Mouse (Mus musculus) heart, embryonic 15.5 days (tissue): ENCODE measurements around the gene Qpctl. TPM values are rescaled to one million over a fixed set of nuclear protein-coding genes. Genes with fewer than 3 reads are reported as not detected.

Experiments
- ATAC-seq: fragments of 200-750 bp; cut with Nextera tagmentation; replicated peaks from 2 replicates; pipeline ENCODE4 v1.8.0; 2017; ENCODE audit warnings: low read depth, moderate TSS enrichment; ENCODE audit not compliant: insufficient number of reproducible peaks, insufficient read depth, low FRiP score
- H3K27ac ChIP-seq: fragments of 300-500 bp; sonication (generic); 2 replicates; pipeline ENCODE4 v1.5.1; 2015; ENCODE audit warnings: mild to moderate bottlenecking, inconsistent platforms
- H3K27me3 ChIP-seq: fragments of 300-500 bp; sonication (generic); 2 replicates; pipeline ENCODE4 v1.6.1; 2015; ENCODE audit warnings: inconsistent platforms
- H3K36me3 ChIP-seq: fragments of 300-500 bp; sonication (generic); 2 replicates; pipeline ENCODE4 v1.6.1; 2015; ENCODE audit warnings: mild to moderate bottlenecking, inconsistent platforms
- H3K4me1 ChIP-seq: fragments of 300-500 bp; sonication (generic); replicated peaks from 2 replicates; pipeline ENCODE4 v1.6.1; 2015; ENCODE audit warnings: inconsistent platforms
- H3K4me2 ChIP-seq: fragments of 300-500 bp; sonication (generic); 2 replicates; pipeline ENCODE4 v1.6.1; 2015; ENCODE audit warnings: inconsistent platforms, mild to moderate bottlenecking, moderate library complexity
- H3K4me3 ChIP-seq: fragments of 300-500 bp; sonication (generic); 2 replicates; pipeline ENCODE4 v1.5.1; 2015; ENCODE audit warnings: mild to moderate bottlenecking, inconsistent platforms
- H3K9ac ChIP-seq: fragments of 300-500 bp; sonication (generic); 2 replicates; pipeline ENCODE4 v1.6.1; 2015; ENCODE audit warnings: mild to moderate bottlenecking, inconsistent platforms
- H3K9me3 ChIP-seq: fragments of 300-500 bp; sonication (generic); replicated peaks from 2 replicates; pipeline ENCODE4 v1.6.1; 2016; ENCODE audit warnings: inconsistent platforms
- WGBS: fragments of 180-500 bp; shearing (Covaris S2); methylation state at CpG from one replicate; pipeline ENCODE4 v1.1.7; 2015; ENCODE audit warnings: mixed read lengths; 5-methylcytosine and 5-hydroxymethylcytosine counted together
- polyA plus RNA-seq: library from polyadenylated mRNA; unstranded; fragments of >200 nt; fragmentation: Nextera tagmentation; extraction: Ambion mirVana; gene quantifications from 2 replicates; pipeline ENCODE4 v1.2.1, GENCODE M21; 2015

Gene Qpctl
- polyA plus RNA-seq = 8.8 and 10.0 TPM in 2 replicates

DNA sequence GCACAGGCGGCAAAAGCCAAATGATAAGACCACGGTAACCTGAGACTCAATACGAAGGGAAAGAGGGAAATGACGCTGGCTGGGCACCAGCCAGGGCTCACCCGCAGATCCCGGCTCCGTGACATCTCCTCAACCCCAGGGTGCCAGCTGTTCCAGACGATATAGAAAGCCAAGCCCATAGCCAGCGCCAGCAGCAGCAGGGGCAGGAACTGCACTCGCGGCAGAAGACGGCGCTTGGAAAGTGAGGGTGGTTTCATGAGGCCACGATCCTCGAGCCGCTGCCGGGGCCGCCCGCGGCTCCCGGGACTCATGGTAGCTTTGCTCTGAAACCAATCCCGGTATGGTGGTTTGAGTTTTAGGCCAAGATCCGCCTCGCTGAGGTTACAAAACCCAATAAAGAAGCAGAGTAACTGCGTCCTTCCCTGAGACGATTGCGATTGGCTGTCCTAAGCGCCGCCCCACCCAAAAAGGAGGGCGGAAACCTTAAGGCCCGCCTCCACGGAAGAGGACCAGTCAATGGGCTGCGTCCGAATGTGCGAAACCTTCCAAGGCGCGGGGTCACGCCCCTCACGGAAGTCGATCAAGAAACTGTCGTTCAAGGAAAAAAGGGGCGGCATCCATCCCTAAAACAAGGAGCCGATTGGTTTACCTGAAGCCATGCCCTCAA lies at the start of gene Qpctl:
TSS of gene Qpctl (minus strand) at position 417 of the 667 bp plus-strand sequence.
- peak; percentile 96 for ATAC-seq
- peak within 1 kb of the TSS; percentile 90 for H3K4me2 ChIP-seq
- H3K27me3 ChIP-seq = no peaks in the 10 kb centered on the region
- peak within 1 kb of the TSS; percentile 68 for H3K4me3 ChIP-seq
- under 1% methylated on average over 43 of the region's 43 CpGs for WGBS
- peak within 1 kb of the TSS; percentile 78 for H3K27ac ChIP-seq
- no peaks in the 10 kb centered on the region for H3K9me3 ChIP-seq
- H3K9ac ChIP-seq = peak within 1 kb of the TSS; percentile 74
- peaks cover 27% of the 10 kb centered on the region for H3K36me3 ChIP-seq
- H3K4me1 ChIP-seq = peaks cover 19% of the 10 kb centered on the region

DNA sequence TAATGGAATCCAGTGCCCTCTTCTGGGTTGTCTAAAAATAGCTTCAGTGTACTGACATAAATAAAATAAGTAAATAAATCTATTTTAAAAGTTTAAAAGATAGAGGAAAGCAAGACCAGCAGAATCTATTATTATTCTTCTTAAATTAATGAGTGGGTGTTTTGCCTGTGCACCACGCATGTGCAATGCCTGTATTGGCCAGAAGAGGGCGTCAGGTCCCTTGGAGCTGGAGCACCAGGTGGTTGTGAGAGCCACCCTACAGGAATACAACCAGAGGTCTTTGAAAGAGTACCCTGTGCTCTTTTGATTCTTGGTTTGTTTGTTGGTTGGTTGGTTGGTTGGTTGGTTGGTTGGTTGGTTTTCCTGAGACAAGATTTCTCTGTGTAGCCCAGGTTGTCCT lies 48.9 kb upstream of the Qpctl start:
- no peak for ATAC-seq
- no peak overlapping the region for H3K4me3 ChIP-seq
- peaks cover 60% of the 10 kb centered on the region for H3K36me3 ChIP-seq
- no peaks in the 10 kb centered on the region for H3K4me1 ChIP-seq
- no peaks in the 10 kb centered on the region for H3K9me3 ChIP-seq
- WGBS = 31% methylated on average over 2 of the region's 2 CpGs
- H3K27me3 ChIP-seq = no peaks in the 10 kb centered on the region
- no peak overlapping the region for H3K4me2 ChIP-seq
- no peak overlapping the region for H3K9ac ChIP-seq
- H3K27ac ChIP-seq = no peak overlapping the region

DNA sequence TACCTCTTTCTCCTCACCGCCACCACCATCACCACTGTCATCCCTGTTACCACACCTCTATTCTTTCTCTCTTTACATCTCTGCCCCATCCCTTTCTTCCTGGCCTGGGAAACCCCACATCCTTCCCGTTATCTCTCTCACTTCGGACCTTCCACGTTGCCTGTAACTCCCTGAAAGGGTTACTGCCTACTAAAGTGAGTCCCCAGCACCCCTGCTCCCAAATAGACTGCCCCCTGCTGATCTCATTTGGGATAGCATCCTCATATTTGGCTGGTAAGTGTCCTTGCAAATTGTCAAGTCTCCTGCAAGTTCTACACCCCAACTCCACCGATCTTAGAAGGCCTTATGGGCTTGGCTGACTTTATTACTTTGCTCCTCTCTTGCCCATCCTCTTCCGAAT lies 47.6 kb upstream of the Qpctl start:
- H3K9me3 ChIP-seq = no peaks in the 10 kb centered on the region
- H3K36me3 ChIP-seq = peaks cover 60% of the 10 kb centered on the region
- 49% methylated on average over 6 of the region's 6 CpGs for WGBS
- H3K4me2 ChIP-seq = no peak overlapping the region
- H3K27me3 ChIP-seq = no peaks in the 10 kb centered on the region
- no peak overlapping the region for H3K9ac ChIP-seq
- no peak overlapping the region for H3K27ac ChIP-seq
- H3K4me3 ChIP-seq = no peak overlapping the region
- peaks cover 1% of the 10 kb centered on the region; the same call in 1 of the 2 replicates for H3K4me1 ChIP-seq
- no peak for ATAC-seq

DNA sequence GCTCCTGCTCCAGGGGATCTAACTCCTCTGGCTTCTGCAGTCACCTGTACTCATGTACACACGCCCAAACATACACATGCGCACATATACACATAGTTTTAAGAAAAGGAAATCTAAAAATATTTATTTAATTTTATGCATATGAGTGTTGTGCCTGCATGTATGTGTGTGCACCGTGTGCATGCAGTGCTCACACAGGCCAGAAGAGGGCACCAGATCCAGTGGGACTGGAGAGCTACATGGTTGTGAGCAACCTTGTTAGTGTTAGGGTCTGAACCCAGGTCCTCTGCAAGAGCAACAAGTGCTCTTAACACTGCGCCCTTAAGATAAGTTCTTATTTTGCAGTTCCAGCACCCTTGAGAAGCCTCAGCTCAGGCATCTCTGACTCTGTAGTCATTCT lies 45.6 kb upstream of the Qpctl start:
- no peak overlapping the region for H3K27ac ChIP-seq
- no peak overlapping the region for H3K9ac ChIP-seq
- no peaks in the 10 kb centered on the region for H3K27me3 ChIP-seq
- no peaks in the 10 kb centered on the region for H3K9me3 ChIP-seq
- no peak overlapping the region for H3K4me2 ChIP-seq
- peaks cover 62% of the 10 kb centered on the region for H3K36me3 ChIP-seq
- H3K4me3 ChIP-seq = no peak overlapping the region
- H3K4me1 ChIP-seq = peaks cover 6% of the 10 kb centered on the region; the same call in 1 of the 2 replicates
- 96% methylated on average over 4 of the region's 4 CpGs for WGBS
- no peak for ATAC-seq

DNA sequence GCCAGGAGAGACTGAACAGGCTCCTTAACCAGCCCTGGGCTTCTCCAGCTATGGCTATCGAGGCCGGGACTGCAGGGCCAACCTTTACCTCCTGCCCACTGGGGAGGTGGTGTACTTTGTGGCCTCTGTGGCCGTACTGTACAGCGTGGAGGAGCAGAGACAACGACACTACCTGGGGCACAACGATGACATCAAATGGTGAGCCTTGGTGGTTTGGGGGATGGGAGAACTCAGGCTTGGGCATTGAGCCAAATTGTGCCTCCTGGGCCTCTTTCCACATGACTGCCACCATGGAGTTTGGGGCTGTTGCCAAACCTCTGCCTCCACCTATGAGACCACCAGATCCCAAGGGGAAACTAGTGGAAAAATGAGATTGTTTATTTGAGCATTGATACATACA lies 35.7 kb upstream of the Qpctl start:
- Histone ChIP-seq H3K4me1 (peaks cover 35% of the 10 kb centered on the region), H3K4me3 (no peak overlapping the region), H3K4me2 (peak overlapping the region; percentile 24), H3K27me3 (peaks cover 6% of the 10 kb centered on the region; the same call in 1 of the 2 replicates), H3K36me3 (peaks cover 5% of the 10 kb centered on the region; the same call in 1 of the 2 replicates), H3K9me3 (no peaks in the 10 kb centered on the region), H3K27ac (peak overlapping the region; percentile 88), H3K9ac (no peak overlapping the region)
- 0 out of 2 replicates have a peak, but pooled peaks have one; percentile 19 for ATAC-seq
- WGBS = 46% methylated on average over 6 of the region's 6 CpGs

DNA sequence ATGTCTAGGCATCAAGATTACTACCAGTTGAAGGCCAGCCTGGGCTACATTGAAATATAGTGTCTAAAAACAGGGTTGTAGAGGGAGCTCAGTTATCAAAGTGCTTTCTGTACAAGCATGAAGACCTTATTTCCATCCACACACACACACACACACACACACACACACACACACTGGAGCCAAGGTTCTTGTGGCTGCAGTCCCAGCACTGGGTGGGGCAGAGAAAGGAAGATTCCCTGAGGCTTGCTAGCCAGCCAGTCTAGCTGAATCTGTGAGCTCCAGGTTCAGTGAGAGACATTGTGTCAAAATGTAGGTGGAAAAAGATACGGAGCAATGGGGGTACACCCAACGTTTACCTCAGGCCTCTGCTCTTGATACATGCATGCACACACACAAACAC lies 35.2 kb upstream of the Qpctl start:
- WGBS = 68% methylated on average over 2 of the region's 2 CpGs
- H3K27ac ChIP-seq = peak overlapping the region; percentile 88
- no peak overlapping the region for H3K9ac ChIP-seq

DNA sequence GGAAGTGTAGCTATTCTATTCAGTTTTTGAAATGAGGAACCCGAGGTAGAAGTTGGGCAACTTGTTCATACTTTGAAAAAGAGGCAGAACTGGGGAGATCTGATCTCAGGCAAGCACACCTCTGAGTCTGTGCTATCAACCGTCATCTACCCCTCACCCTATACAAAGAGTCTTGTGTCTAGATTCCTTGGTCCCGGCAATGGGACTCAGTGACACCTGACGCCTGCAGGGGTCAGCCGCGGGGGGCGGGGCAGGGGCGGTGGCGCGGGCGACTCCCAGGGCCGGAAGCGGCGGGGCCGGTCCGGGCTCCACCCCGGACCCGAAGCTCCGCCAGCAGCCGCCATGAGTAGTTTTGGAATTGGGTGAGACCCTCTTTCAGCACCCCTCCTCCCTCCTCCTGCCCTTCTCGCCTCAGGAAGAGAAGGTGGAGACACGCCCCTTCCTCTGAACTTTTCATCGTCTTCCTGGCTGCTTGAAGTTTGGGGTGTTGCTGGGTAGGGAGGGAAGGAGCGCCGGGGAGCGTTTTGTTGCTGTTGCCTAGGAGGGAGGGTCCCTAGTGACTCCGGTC lies 31.9 kb upstream of the Qpctl start:
- WGBS = under 1% methylated on average over 27 of the region's 27 CpGs
- Histone ChIP-seq H3K4me1 (peaks cover 56% of the 10 kb centered on the region), H3K27ac (peak overlapping the region; percentile 61), H3K4me2 (peak overlapping the region; percentile 77), H3K4me3 (peak overlapping the region; percentile 61), H3K9ac (peak overlapping the region; percentile 70), H3K9me3 (no peaks in the 10 kb centered on the region), H3K27me3 (peaks cover 41% of the 10 kb centered on the region), H3K36me3 (no peaks in the 10 kb centered on the region; the same call in 1 of the 2 replicates)
- peak; percentile 44 for ATAC-seq

More for the DNA sequence above, 35.2 kb upstream of the Qpctl start:
- Histone ChIP-seq H3K27me3 (peaks cover 11% of the 10 kb centered on the region), H3K9me3 (no peaks in the 10 kb centered on the region), H3K4me2 (no peak overlapping the region), H3K4me1 (peaks cover 40% of the 10 kb centered on the region), H3K36me3 (peaks cover 4% of the 10 kb centered on the region; the same call in 1 of the 2 replicates), H3K4me3 (no peak overlapping the region)
- no peak for ATAC-seq

DNA sequence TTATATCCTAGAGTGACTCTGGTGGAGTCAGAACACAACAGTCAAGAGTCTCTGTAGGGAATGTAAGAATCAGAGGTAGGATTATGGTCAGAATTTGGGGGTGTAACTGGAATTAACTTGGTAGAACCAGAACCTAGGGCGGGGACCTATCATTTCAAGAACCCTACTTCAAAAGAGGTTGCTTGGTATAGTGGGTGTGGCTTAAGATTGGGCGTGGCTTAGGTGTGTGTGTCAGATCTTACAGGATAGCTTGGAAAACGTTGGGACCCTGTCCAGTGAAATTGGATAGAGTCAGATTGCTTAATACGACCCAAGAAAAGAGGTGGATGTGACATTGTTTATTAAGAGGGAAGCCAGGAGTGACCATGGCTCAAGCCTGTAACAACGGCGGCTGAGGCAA lies 30.8 kb upstream of the Qpctl start:
- H3K27me3 ChIP-seq = peaks cover 49% of the 10 kb centered on the region
- H3K36me3 ChIP-seq = no peaks in the 10 kb centered on the region
- peak overlapping the region; percentile 57; the same call in 1 of the 2 replicates for H3K4me2 ChIP-seq
- no peak overlapping the region for H3K9ac ChIP-seq
- H3K4me3 ChIP-seq = 0 out of 2 replicates have a peak overlapping the region, but pooled peaks have one; percentile 31
- no peaks in the 10 kb centered on the region for H3K9me3 ChIP-seq
- WGBS = 41% methylated on average over 6 of the region's 6 CpGs
- no peak for ATAC-seq
- peaks cover 50% of the 10 kb centered on the region for H3K4me1 ChIP-seq
- H3K27ac ChIP-seq = no peak overlapping the region

DNA sequence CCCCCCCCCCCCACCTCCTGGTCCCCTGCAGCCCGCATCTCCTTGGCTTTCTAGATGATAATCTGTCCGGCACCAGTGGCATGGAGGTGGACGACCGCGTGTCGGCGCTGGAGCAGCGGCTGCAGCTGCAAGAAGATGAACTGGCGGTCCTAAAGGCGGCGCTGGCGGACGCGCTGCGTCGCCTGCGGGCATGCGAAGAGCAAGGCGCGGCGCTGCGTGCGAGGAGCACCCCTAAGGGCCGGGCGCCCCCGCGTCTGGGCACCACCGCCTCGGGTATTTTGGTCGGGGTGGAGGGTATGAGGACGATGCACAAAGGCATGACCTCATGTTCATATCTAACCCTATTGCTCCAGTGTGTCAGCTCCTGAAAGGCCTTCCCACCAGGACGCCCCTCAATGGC lies 30.1 kb upstream of the Qpctl start:
- Histone ChIP-seq H3K4me1 (peaks cover 42% of the 10 kb centered on the region), H3K4me2 (peak overlapping the region; percentile 57), H3K9ac (no peak overlapping the region), H3K4me3 (peak overlapping the region; percentile 31), H3K36me3 (no peaks in the 10 kb centered on the region), H3K27ac (no peak overlapping the region), H3K27me3 (peaks cover 53% of the 10 kb centered on the region), H3K9me3 (no peaks in the 10 kb centered on the region)
- ATAC-seq = peak; percentile 17; the same call in 1 of the 2 replicates
- WGBS = under 1% methylated on average over 31 of the region's 32 CpGs

DNA sequence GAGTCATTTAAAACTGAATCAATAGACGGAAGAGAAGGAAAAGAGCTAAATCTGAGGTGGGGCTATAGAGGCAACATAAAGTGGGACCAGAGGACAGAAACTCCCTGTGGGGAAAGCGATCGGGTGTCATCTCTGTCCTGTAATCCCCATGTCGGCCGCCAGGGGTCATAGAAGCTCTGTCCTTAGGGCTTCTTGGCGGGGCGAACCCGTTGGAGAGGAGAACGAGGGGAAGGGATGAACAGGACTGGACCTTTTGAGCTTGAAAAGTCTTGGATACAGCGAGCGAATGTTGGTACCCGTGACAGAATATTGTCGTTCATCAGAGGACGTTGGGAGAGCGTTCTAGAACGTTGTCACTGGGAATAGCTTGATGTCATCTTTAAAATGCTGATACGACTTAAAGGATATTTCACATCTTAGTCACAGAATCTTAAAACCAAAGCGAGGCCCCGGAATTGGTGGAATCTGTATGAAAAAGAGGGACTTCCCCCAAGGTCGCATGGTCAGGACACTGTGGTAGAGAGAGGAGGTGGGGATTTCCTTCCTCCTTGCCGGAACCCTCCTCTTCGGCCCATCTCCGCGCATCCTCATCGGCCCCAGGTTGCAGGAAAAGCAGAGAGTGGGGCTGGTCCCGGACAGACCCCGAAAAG lies 29.5 kb upstream of the Qpctl start:
- Histone ChIP-seq H3K4me3 (peak overlapping the region; percentile 31), H3K27ac (no peak overlapping the region), H3K9ac (no peak overlapping the region), H3K36me3 (no peaks in the 10 kb centered on the region), H3K4me1 (peaks cover 37% of the 10 kb centered on the region), H3K9me3 (no peaks in the 10 kb centered on the region), H3K4me2 (peak overlapping the region; percentile 57), H3K27me3 (peaks cover 53% of the 10 kb centered on the region)
- ATAC-seq = no peak
- WGBS = 4% methylated on average over 26 of the region's 27 CpGs

DNA sequence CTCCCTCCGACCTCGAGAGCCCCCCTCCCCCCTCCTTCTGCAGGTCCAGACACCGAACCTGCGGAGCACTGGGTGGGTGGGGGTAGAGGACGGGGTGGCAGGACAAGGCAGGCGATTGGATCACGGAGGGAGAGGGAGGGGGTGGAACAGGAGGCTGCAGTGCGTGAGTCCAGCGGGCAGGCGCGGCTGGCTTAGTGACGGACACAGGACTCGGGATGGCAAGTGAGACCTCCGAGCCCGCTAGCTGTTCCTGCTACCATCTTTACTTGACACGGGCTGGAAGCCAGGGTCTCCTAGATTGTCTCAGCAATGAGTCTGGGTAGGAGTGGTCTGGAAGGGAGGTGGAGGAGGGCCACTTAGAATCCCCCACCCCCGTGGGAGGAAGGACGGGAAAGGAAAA lies 28.9 kb upstream of the Qpctl start:
- no peaks in the 10 kb centered on the region for H3K36me3 ChIP-seq
- H3K4me1 ChIP-seq = peaks cover 37% of the 10 kb centered on the region
- H3K4me3 ChIP-seq = no peak overlapping the region; the same call in 1 of the 2 replicates
- peaks cover 53% of the 10 kb centered on the region for H3K27me3 ChIP-seq
- no peak overlapping the region for H3K9ac ChIP-seq
- no peaks in the 10 kb centered on the region for H3K9me3 ChIP-seq
- H3K27ac ChIP-seq = no peak overlapping the region
- ATAC-seq = no peak
- 12% methylated on average over 18 of the region's 18 CpGs for WGBS
- H3K4me2 ChIP-seq = 0 out of 2 replicates have a peak overlapping the region, but pooled peaks have one; percentile 3
